Comparison of ENCODE assay signal across 14 mouse cellular contexts in the genomic region with DNA sequence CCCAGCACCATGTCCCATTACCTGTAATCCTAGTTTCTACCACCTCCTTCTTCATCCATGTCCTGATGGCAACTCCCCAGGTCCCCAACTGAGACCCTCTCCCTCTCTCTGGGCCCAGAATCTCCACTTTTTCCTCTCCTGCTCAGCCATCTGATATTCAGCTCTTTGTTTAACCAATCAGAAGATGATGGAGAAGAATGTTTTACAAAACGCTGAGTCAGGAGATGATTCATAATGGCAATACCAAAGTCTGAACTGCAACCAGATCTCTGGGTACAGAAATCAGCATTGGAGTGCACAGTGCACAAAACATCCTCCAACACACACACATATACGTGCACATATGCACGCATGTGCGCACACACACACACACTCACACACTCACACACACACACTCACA. TPM values are rescaled to one million over a fixed set of nuclear protein-coding genes. Genes with fewer than 3 reads are reported as not detected.
"Had no signal": no experiment of that assay in that cellular context is flagged by ENCODE, and none has a peak within 500 bp of the region (broad histone marks: within the 10 kb centered on the region; RNA-seq: fewer than 3 reads in every experiment).

No protein-coding gene starts in this region.

- DNase-seq: kidney, adult 8-10 months; kidney, postnatal 25 days; layer of hippocampus, adult 9-11 months; layer of hippocampus, postnatal 36 days; liver; lung, adult 18-20 months; right cerebral cortex, postnatal 14 days; thymus, postnatal 14 days had no signal

- ATAC-seq: midbrain, embryonic 16.5 days had no signal

- H3K4me1 ChIP-seq: limb, embryonic 12.5 days; midbrain, embryonic 12.5 days had no signal

- H3K4me3 ChIP-seq: limb, embryonic 12.5 days; midbrain, embryonic 12.5 days had no signal

- H3K27ac ChIP-seq: limb, embryonic 12.5 days; liver, embryonic 14.5 days; midbrain, embryonic 12.5 days had no signal

RNA-seq across cellular contexts. Expression of a gene that starts 48.8 kb away (rescaled TPM):
- total RNA-seq: megakaryocyte-erythroid progenitor cell, adult 5-6 weeks had no signal
- polyA plus RNA-seq: neural tube, embryonic 14.5 days had no signal
